Mouse (Mus musculus) neutrophil, adult 83 days (primary cell): Measurements from ENCODE around the gene Clcn2. TPM values are rescaled to one million over a fixed set of nuclear protein-coding genes. Genes with fewer than 3 reads are reported as not detected.

ENCODE experiments used
- total RNA-seq, 2 experiments: library from RNA; stranded (reverse); gene quantifications; one replicate each; pipeline ENCODE4 v1.2.4; 2023

Gene Clcn2
- 1 to 10 TPM; 4.8 to 5.6 TPM for total RNA-seq

GRCm38 (mm10) chr16:20717181-20717977, at the start of gene Clcn2, which contains the start of gene Polr2h:
Gene Clcn2, minus strand, starts transcription at chr16:20717746.
Gene Polr2h, plus strand, starts transcription at chr16:20717665.

DNA sequence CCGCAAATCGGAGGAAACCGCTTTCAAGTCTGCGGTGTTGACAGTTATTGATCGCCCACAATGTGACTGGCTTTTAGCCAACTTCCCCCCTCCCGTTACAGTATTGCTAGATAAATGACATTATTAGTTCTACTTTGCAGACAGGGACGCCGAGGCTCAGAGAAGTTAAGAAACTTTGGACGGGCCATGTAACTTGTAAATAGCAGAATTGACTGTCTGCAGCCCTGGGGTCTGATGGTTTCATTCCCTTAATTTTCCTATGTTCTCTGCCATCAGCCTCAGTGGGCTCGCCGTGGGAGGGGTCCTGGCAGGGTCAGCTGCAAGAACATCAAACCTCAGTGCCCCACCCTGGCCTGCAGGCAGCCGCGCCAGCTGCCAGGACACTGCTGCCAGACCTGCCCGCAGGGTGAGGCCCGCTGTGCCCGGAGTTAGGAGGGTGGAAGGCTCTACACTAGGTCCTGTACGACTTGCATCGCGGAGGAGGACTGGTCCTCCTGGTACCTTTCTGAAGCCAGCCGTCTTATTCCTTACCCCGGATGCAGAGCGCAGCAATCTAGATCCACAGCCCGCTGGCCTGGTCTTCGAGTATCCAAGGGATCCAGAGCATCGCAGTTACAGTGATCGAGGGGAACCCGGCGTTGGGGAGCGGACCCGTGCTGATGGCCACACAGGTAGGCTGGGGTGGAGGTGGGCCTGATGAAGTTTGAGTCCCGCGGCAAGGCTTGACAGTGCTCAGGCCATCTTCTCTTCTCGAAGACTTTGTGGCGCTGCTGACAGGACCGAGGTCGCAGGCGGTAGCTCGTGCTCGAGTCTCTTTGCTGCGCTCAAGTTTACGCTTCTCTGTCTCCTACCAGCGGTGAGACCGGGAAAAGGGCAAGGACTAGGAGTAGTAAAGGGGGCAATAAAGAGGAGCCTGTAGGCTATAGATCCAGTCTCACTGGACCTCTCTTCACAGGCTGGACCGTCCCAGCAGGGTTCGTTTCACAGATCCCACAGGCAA, 16.5 kb upstream of the Clcn2 start, which contains the start of gene Thpo:
Gene Thpo, minus strand, starts transcription at position 781 of the 1,000 bp plus-strand sequence.

DNA sequence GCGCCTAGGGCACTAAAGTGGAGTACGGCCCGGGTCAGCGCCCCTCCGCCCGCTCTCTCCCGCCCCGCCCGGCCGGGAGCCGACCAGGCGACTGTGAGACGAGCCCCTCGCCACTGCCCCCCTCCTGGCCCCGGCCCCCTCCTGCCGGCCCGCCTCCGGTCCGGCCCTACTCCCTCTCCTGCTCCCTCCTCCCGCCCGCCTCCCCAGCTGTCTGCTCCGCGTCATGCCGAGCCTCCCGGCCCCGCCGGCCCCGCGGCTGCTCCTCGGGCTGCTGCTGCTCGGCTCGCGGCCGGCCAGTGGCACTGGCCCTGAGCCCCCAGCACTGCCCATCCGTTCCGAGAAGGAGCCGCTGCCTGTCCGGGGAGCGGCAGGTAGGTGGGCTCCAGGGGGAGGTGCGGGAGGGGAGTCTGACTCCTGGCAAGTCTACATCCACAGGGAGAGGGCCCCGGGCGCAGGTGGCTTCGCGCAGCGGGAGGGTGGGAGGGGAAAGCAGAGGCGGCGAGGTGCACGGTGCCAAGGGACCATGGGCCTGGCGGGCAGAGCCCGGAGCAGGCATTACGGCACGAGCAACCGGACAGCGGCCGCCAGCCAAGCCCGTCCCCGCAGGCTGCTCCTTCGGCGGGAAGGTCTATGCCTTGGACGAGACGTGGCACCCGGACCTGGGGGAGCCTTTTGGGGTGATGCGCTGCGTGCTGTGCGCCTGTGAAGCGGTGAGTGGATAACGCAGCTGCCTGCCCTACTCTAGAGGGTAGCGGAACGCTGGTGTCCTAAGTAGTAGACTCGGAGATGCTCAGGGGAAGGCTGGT, 15.6 kb upstream of the Clcn2 start, which contains the start of gene Chrd:
Gene Chrd, plus strand, starts transcription at position 203 of the 806 bp plus-strand sequence.

DNA sequence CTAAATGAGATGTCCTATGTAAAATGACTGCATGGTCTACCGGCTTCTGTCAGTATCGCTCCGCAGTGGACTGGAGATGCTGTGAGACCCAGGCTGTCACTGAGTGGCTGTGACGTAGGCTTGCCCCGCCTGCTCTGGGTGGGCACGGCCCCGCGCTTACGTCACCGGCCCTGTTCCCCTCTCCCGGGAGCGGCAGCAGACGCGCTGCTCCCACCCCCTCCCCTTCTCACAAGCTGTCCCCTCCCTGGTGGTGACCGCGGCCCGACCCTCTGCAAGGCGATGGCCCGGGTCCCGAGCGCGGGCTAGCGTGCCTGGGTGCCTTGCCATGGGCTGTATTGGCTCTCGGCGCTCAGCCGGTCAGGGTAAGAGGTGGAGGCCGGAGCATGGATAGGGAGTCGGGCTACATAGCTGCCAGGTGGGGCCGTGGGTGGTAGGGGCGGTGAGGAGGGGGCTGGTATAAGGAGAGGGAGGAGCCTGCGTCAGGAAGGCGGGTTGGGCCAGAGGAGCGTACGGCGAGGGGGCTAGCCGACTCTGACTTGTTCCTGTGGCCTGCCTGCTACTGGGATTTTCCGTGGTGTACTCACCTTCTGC, 24.3 kb downstream of the Clcn2 start, which contains the start of gene Fam131a:
Gene Fam131a, plus strand, starts transcription at position 131 of the 591 bp plus-strand sequence.

GRCm38 (mm10) chr16:20668013-20668412, 49.5 kb downstream of the Clcn2 start, which contains the start of gene Eif4g1:
Gene Eif4g1, plus strand, starts transcription at chr16:20668313.

Other genes starting within 250 kb of the Clcn2 start
- 10 to 100 TPM; 22.6 to 22.8 TPM for gene Eif2b5, start 218.9 kb downstream of the Clcn2 start, total RNA-seq
- gene Dvl3, start 200.8 kb downstream of the Clcn2 start, total RNA-seq = 10 to 100 TPM; 26.5 to 28.0 TPM
- 100 to 1,000 TPM; 190 to 204 TPM for gene Ap2m1, start 182.3 kb downstream of the Clcn2 start, total RNA-seq
- 10 to 100 TPM; 45.4 to 46.1 TPM for gene Abcf3, start 169.2 kb downstream of the Clcn2 start, total RNA-seq
- gene Vwa5b2, start 128.3 kb downstream of the Clcn2 start, total RNA-seq = not detected
- gene Eef1akmt4, start 106.2 kb downstream of the Clcn2 start, total RNA-seq = 1 to 10 TPM; 3.9 to 5.5 TPM
- gene Gm49333, start 106.1 kb downstream of the Clcn2 start, total RNA-seq = not detected
- 1 to 10 TPM; 6.4 to 7.1 TPM for gene Alg3, start 106.0 kb downstream of the Clcn2 start, total RNA-seq
- gene Camk2n2, start 96.5 kb downstream of the Clcn2 start, total RNA-seq = 1 to 10 TPM; 1.2 to 1.3 TPM
- under 1 TPM in 1 of 2 experiments, not detected in 1; 0.18 TPM for gene Ece2, start 87.9 kb downstream of the Clcn2 start, total RNA-seq
- 100 to 1,000 TPM; 106 to 110 TPM for gene Psmd2, start 66.1 kb downstream of the Clcn2 start, total RNA-seq
- gene Eif4g1, start 49.4 kb downstream of the Clcn2 start, total RNA-seq = 100 to 1,000 TPM; 147 to 161 TPM
- gene Fam131a, start 24.5 kb downstream of the Clcn2 start, total RNA-seq = under 1 TPM; 0.42 to 0.86 TPM
- 1 to 10 TPM; 7.9 to 8.2 TPM for gene Polr2h, start 81 bp downstream of the Clcn2 start, total RNA-seq
- not detected for gene Chrd, start 15.4 kb upstream of the Clcn2 start, total RNA-seq
- not detected for gene Thpo, start 16.8 kb upstream of the Clcn2 start, total RNA-seq